Mouse (Mus musculus): ENCODE results near the gene Chsy1.

DNA sequence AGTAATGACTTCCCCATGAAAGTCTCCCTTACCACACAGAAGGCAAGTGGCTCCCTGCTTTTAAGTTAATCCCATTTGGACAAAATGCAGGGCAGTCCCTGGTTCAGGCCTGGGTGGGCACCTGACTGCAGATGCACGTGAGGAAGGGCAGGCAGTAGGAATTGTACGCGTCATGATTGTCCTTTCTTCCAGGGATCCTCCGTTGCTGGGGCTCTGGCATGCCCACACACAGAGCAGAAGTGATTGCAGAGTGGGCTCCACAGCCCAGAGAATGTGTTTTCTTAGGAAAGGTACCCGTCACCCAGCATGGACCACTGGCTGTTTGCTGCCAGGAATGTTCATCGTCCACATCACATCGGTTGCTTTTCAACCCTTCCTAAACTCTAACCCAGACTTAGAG is 53.2 kb downstream of the Chsy1 start:
- no peak for TF ChIP-seq CTCF (IDR thresholded peaks at IDR 0.05)
- TF ChIP-seq EP300 (IDR thresholded peaks at IDR 0.05) = no peak
